Mouse (Mus musculus): ENCODE data around the gene Tepsin. TPM values are rescaled to one million over a fixed set of nuclear protein-coding genes. Genes with fewer than 3 reads are reported as not detected.

The Tepsin gene
- polyA plus RNA-seq, 1 experiment from 2014 or later, result 20.1 TPM

DNA sequence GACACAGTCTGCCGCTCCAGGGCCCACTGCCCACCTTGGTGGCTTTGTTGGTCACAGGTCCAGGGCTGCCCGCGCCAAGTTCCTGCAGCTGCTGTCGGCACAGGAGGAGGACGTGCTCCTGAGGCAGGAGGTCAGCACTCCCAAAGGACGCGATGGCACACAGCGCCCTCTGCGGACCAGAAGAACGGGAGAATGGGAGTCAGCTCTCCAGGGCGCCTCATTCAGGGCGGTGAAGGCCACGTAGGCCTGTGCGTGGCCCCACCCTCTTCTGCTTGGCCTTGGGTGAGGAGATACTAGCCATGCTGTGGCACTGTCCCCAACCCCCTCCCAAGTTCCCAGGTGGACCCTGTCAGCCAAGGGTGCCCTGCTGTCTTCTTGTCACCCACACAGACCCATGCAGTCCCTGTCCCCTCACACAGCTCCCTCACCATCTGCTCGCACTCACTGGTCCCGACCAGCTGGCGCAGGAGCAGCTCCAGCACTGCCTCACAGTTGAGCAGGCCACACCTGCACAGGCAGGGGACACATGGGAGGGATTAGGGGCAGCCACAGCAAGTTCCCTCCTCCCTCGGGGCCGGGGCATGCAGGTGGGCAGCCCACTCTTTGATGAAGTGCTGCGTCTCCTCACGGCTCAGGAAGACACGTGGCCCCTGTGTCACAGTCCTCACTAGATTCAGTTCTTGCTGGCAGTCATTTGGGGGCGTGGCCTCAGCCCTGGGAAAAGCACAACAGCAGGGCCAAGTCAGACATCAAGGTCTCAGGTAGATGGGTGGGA lies 5.5 kb downstream of the Tepsin start:
- Histone ChIP-seq H3K4me2 (replicated peaks) (no peak overlapping the region), H3K9me3 (ENCODE audit: control insufficient read depth, low read length) (no peaks in the 10 kb centered on the region), H3K9ac (no peak overlapping the region), H3K4me3 (replicated peaks; ENCODE audit: low read length) (no peak overlapping the region), H3K27ac (no peak overlapping the region), H3K27me3 (ENCODE audit: control insufficient read depth, insufficient read depth, low read length) (no peaks in the 10 kb centered on the region), H3K36me3 (replicated peaks; ENCODE audit: control insufficient read depth, insufficient read depth) (peaks cover 60% of the 10 kb centered on the region), H3K4me1 (replicated peaks; ENCODE audit: control insufficient read depth, insufficient read depth, low read length) (peaks cover 6% of the 10 kb centered on the region)
- DNase-seq (ENCODE audit: low spot score), result no peak
- ATAC-seq (ENCODE audit: low FRiP score), result no peak
- WGBS, result 76% methylated on average over 23 of the region's 23 CpGs

DNA sequence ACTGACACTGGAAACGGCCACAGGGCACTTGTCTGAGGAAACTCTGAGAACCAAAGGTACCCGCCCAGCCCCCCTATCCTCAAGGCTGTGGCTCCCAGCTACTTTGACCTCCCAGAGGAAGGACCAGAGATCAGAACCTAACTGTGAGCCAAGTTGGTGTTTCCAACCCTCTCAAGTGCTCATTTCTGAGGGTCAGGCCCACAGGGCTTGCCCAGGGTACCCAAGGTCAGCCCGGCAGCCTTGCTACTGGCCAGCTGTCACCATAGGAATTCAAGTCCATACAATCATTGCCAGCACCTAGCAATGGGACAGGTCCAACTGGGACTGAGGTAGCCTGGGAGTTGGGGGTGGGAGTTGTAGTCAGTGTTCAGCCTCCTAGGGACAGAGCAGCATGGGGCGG lies 7.9 kb downstream of the Tepsin start:
- Histone ChIP-seq H3K27me3 (ENCODE audit: control insufficient read depth, insufficient read depth, low read length) (no peaks in the 10 kb centered on the region), H3K9me3 (ENCODE audit: control insufficient read depth, low read length) (no peaks in the 10 kb centered on the region), H3K4me2 (replicated peaks) (no peak overlapping the region), H3K27ac (no peak overlapping the region), H3K4me3 (replicated peaks; ENCODE audit: low read length) (no peak overlapping the region), H3K36me3 (replicated peaks; ENCODE audit: control insufficient read depth, insufficient read depth) (peaks cover 53% of the 10 kb centered on the region), H3K4me1 (replicated peaks; ENCODE audit: control insufficient read depth, insufficient read depth, low read length) (peaks cover 6% of the 10 kb centered on the region), H3K9ac (no peak overlapping the region)
- no peak for ATAC-seq (ENCODE audit: low FRiP score)
- DNase-seq (ENCODE audit: low spot score), result no peak
- WGBS, result 90% methylated on average over 4 of the region's 4 CpGs

DNA sequence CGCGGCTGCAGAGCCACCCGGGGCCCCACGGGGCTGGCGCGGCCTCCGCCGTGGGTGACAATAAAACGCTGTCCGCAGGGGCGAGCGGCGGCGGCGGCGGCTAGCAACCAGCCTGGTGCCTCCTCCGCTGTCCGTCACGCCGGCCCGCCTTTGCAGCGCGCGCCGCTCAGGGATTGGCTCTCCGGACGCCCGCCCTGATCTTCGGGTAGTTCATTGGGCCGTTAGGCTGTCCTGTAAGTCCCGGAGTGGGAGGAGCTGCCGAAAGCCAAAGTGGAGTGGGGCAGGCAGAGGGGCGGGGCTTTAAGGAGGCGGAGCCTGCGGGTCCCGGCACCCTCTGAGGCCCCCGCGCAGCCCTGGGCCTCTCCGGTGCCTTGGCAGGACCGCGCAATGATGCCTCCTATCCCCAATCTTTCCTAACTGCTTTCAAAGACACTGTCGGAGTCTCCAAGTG lies 11.8 kb downstream of the Tepsin start, which contains the start of gene Cep131:
TSS of gene Cep131 (minus strand) at position 126 of the 451 bp plus-strand sequence.
- Histone ChIP-seq H3K9ac (peak within 1 kb of the TSS; percentile 90), H3K4me2 (replicated peaks) (peak within 1 kb of the TSS; percentile 85), H3K9me3 (ENCODE audit: control insufficient read depth, low read length) (no peaks in the 10 kb centered on the region), H3K27me3 (ENCODE audit: control insufficient read depth, insufficient read depth, low read length) (no peaks in the 10 kb centered on the region), H3K4me1 (replicated peaks; ENCODE audit: control insufficient read depth, insufficient read depth, low read length) (peaks cover 13% of the 10 kb centered on the region), H3K27ac (peak within 1 kb of the TSS; percentile 88), H3K36me3 (replicated peaks; ENCODE audit: control insufficient read depth, insufficient read depth) (peaks cover 34% of the 10 kb centered on the region), H3K4me3 (replicated peaks; ENCODE audit: low read length) (peak within 1 kb of the TSS; percentile 81)
- ATAC-seq (ENCODE audit: low FRiP score), result peak; percentile 99
- DNase-seq (ENCODE audit: low spot score), result peak; percentile 93
- WGBS, result under 1% methylated on average over 41 of the region's 42 CpGs

DNA sequence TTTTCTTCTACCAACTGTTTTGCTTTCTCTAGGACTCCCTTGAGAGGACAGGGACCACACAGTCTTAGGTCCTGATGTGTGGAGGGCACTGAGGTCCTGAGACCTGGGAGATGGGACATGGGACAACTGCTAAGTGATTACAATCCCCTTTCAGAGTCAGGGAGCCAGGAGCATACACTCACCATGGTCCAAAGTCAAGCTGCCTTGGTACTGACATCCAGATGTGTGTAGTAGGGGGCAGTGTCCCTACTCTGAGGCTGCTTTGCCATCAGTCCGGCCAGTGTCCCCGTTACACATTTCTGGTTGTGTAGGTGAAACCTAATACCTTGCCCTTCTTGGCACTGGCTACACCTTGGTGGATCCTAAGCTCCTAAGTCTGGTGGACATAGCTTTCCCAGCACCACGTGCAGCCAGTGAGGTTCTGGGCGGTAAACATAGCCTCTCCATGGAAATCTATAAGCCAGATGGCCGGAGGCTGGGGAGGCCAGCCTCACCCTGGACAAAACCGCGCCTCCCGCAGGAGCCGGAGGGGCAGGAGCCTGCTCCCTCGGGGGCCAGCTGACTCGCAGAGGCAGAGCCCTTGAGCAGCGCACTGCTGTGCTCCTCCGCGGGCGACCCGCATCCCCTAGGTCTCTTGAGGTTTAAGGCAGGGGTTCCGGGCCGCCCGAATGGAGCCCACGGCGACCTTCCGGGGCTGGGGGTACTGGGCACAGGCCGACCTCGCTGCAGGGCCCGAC lies 12.5 kb downstream of the Tepsin start:
- Histone ChIP-seq H3K36me3 (replicated peaks; ENCODE audit: control insufficient read depth, insufficient read depth) (peaks cover 33% of the 10 kb centered on the region), H3K27ac (peak overlapping the region; percentile 88), H3K4me2 (replicated peaks) (peak overlapping the region; percentile 85), H3K9ac (peak overlapping the region; percentile 90), H3K27me3 (ENCODE audit: control insufficient read depth, insufficient read depth, low read length) (no peaks in the 10 kb centered on the region), H3K4me3 (replicated peaks; ENCODE audit: low read length) (peak overlapping the region; percentile 81), H3K4me1 (replicated peaks; ENCODE audit: control insufficient read depth, insufficient read depth, low read length) (peaks cover 13% of the 10 kb centered on the region), H3K9me3 (ENCODE audit: control insufficient read depth, low read length) (no peaks in the 10 kb centered on the region)
- 1% methylated on average over 25 of the region's 25 CpGs for WGBS
- ATAC-seq (ENCODE audit: low FRiP score), result peak; percentile 7
- no peak for DNase-seq (ENCODE audit: low spot score)

DNA sequence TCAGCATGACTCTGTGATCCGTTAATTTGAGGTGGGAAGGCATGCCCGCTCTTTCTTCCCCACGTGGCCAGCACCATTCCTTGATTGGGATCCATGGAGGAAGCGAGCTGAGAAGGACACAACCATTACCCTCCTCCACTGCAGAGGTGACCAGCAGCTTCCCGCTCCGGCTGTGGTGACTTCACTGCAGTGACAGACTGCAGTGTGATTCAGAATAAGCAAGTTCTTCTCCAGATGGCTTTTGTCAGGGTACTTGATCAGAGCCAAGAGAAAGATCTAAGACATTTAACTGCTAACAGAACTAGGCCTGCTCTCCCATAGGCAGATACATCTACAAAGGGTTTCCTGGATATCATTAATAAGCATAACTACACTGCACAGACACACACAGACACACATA lies 18.2 kb downstream of the Tepsin start:
- Histone ChIP-seq H3K4me2 (replicated peaks) (no peak overlapping the region), H3K4me3 (replicated peaks; ENCODE audit: low read length) (no peak overlapping the region), H3K4me1 (replicated peaks; ENCODE audit: control insufficient read depth, insufficient read depth, low read length) (peaks cover 3% of the 10 kb centered on the region; the same call in 1 of the 2 replicates), H3K27ac (no peak overlapping the region), H3K36me3 (replicated peaks; ENCODE audit: control insufficient read depth, insufficient read depth) (peaks cover 74% of the 10 kb centered on the region), H3K27me3 (ENCODE audit: control insufficient read depth, insufficient read depth, low read length) (no peaks in the 10 kb centered on the region), H3K9me3 (ENCODE audit: control insufficient read depth, low read length) (no peaks in the 10 kb centered on the region), H3K9ac (no peak overlapping the region)
- DNase-seq (ENCODE audit: low spot score), result no peak
- WGBS, result 95% methylated on average over 6 of the region's 6 CpGs
- no peak for ATAC-seq (ENCODE audit: low FRiP score)

DNA sequence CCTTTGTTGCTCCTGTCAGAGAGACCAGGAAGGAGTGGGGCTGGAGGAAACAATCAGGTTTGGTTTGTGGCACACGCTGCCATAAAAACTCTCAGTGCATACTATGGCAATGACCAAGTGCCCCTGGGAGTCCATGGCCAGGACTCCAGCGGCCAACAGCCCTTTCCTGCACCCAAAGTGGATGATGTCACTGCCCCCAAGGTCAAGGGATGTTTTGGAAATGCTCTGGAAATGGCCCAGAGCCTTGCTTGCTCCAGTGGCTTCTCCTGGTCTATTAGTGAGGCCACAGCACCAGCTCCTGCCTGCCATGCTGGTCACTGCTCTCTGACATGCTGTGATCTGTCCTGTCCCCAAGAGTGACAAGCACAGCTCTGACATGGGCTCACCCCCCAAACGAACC lies 22.3 kb downstream of the Tepsin start:
- ATAC-seq (ENCODE audit: low FRiP score) (no peak), DNase-seq (ENCODE audit: low spot score) (no peak)
- Histone ChIP-seq H3K9ac (no peak overlapping the region), H3K4me1 (replicated peaks; ENCODE audit: control insufficient read depth, insufficient read depth, low read length) (no peaks in the 10 kb centered on the region), H3K27ac (no peak overlapping the region), H3K9me3 (ENCODE audit: control insufficient read depth, low read length) (no peaks in the 10 kb centered on the region), H3K4me2 (replicated peaks) (no peak overlapping the region), H3K4me3 (replicated peaks; ENCODE audit: low read length) (no peak overlapping the region), H3K36me3 (replicated peaks; ENCODE audit: control insufficient read depth, insufficient read depth) (peaks cover 82% of the 10 kb centered on the region), H3K27me3 (ENCODE audit: control insufficient read depth, insufficient read depth, low read length) (no peaks in the 10 kb centered on the region)
- 84% methylated on average over 3 of the region's 3 CpGs for WGBS

DNA sequence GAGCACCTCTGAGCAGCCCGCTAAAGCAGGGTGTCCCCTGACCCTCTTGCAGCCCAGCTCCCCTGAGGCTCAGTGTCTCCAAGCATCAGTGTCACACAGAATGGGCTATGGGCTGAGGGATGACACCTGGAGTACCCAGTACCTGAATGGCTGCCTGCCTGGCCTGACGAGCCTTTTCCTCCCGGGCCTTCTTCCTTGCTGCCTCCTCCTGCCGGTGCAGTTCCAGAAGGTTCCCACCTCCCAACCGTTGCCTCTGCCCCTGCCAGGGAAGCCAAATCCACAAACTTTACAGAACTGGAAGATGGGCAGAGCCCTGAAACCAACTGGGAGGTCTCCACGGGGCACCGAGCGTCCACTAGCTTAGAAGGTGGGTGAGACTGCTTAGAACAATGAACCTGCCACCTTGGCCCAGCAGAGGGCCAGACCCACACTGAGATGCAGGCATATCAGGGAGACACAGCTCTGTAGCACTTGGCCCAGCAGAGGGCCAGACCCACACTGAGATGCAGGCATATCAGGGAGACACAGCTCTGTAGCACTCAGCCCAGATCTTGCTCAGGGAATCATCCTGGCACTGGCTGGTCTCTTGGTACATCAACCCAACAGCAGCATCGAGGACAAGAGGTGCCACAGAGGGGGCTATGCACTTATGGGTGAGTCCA lies 25.4 kb downstream of the Tepsin start:
- Histone ChIP-seq H3K9ac (0 out of 2 replicates have a peak overlapping the region, but pooled peaks have one; percentile 3), H3K9me3 (ENCODE audit: control insufficient read depth, low read length) (no peaks in the 10 kb centered on the region), H3K27me3 (ENCODE audit: control insufficient read depth, insufficient read depth, low read length) (no peaks in the 10 kb centered on the region), H3K36me3 (replicated peaks; ENCODE audit: control insufficient read depth, insufficient read depth) (peaks cover 84% of the 10 kb centered on the region), H3K27ac (no peak overlapping the region), H3K4me3 (replicated peaks; ENCODE audit: low read length) (no peak overlapping the region), H3K4me1 (replicated peaks; ENCODE audit: control insufficient read depth, insufficient read depth, low read length) (0 out of 2 replicates have a peak, but pooled peaks cover 4% of the 10 kb centered on the region), H3K4me2 (replicated peaks) (no peak overlapping the region)
- 96% methylated on average over 9 of the region's 9 CpGs for WGBS
- no peak for ATAC-seq (ENCODE audit: low FRiP score)
- no peak for DNase-seq (ENCODE audit: low spot score)

DNA sequence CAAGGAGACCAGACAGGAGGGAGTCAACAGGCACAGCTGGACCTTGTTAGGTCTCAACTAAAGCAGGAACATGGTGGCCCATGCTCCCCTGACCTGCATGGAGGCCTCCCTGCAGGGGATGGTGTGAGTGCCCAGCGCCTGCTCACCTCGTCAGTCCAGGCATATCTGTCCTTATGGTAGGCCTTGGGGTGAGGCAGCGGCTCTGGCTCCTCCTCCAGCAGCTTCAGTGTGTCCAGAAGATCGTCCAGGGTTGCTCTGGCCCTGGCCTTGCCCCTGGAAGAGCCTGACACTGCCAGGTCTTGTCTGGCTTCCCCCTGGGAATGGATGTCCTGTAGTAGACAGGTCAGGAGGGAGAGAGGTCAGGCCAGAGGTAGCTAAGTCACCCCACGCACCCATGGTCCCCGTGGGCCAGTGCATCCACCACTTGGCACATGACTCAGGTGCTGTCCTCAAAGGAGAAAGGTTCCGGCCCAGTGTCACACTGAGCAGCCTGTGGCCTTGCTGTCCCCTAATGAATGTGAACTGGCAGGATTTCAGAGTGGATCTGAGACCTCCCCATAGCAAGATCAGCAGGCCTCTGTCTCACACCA lies 26.7 kb downstream of the Tepsin start:
- H3K4me3 ChIP-seq (replicated peaks; ENCODE audit: low read length), result no peak overlapping the region
- H3K9ac ChIP-seq, result no peak overlapping the region
- H3K4me2 ChIP-seq (replicated peaks), result no peak overlapping the region
- H3K4me1 ChIP-seq (replicated peaks; ENCODE audit: control insufficient read depth, insufficient read depth, low read length), result 0 out of 2 replicates have a peak, but pooled peaks cover 4% of the 10 kb centered on the region
- H3K9me3 ChIP-seq (ENCODE audit: control insufficient read depth, low read length), result no peaks in the 10 kb centered on the region
- WGBS, result 82% methylated on average over 7 of the region's 7 CpGs
- ATAC-seq (ENCODE audit: low FRiP score) (no peak), DNase-seq (ENCODE audit: low spot score) (no peak)
- H3K36me3 ChIP-seq (replicated peaks; ENCODE audit: control insufficient read depth, insufficient read depth), result peaks cover 87% of the 10 kb centered on the region
- no peak overlapping the region for H3K27ac ChIP-seq
- H3K27me3 ChIP-seq (ENCODE audit: control insufficient read depth, insufficient read depth, low read length), result no peaks in the 10 kb centered on the region

DNA sequence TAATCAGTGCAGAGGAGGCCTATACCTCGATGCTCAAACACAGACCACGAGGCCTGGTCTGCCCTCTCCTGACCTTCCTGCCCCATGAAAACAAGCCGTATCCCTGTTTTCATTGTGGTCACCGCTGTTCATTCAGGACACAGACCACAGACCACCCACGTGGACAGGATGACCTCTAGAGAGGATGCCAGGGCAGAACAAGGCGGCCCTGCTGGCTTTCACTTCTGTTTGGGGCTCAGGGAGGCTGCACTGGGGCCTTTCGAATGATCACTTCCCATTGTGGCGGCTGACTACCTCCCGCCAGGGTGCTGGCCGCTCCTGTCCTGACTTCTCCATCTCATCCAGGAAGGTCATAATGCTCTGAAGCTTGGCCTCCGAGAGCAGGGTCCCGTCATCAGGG lies 27.5 kb downstream of the Tepsin start:
- DNase-seq (ENCODE audit: low spot score), result no peak
- no peak overlapping the region for H3K27ac ChIP-seq
- H3K4me2 ChIP-seq (replicated peaks), result no peak overlapping the region
- no peak for ATAC-seq (ENCODE audit: low FRiP score)
- 0 out of 2 replicates have a peak, but pooled peaks cover 4% of the 10 kb centered on the region for H3K4me1 ChIP-seq (replicated peaks; ENCODE audit: control insufficient read depth, insufficient read depth, low read length)
- H3K9ac ChIP-seq, result no peak overlapping the region
- no peaks in the 10 kb centered on the region for H3K27me3 ChIP-seq (ENCODE audit: control insufficient read depth, insufficient read depth, low read length)
- no peaks in the 10 kb centered on the region for H3K9me3 ChIP-seq (ENCODE audit: control insufficient read depth, low read length)
- WGBS, result 21% methylated on average over 12 of the region's 12 CpGs
- H3K36me3 ChIP-seq (replicated peaks; ENCODE audit: control insufficient read depth, insufficient read depth), result peaks cover 86% of the 10 kb centered on the region
- no peak overlapping the region for H3K4me3 ChIP-seq (replicated peaks; ENCODE audit: low read length)

Measured in hindbrain, embryonic 14.5 days (tissue).